Mouse (Mus musculus) heart, postnatal 0 days (tissue): ENCODE measurements around the gene Dok7. TPM values are rescaled to one million over a fixed set of nuclear protein-coding genes. Genes with fewer than 3 reads are reported as not detected.

ENCODE experiments used
- ATAC-seq: fragments of 200-750 bp; cut with Nextera tagmentation; 2 replicates; pipeline ENCODE4 v1.8.0; 2017; ENCODE audit warnings: low read depth, moderate number of reproducible peaks, moderate library complexity; ENCODE audit not compliant: insufficient read depth
- DNase-seq: peaks from one replicate; pipeline ENCODE4 v3.0.0-alpha.2; 2016; ENCODE audit warnings: low spot score
- H3K27ac ChIP-seq: fragments of 300-500 bp; sonication (generic); 2 replicates; pipeline ENCODE4 v1.5.1; 2014; ENCODE audit warnings: low read depth, mild to moderate bottlenecking
- H3K27me3 ChIP-seq: fragments of 300-500 bp; sonication (generic); 2 replicates; pipeline ENCODE4 v1.6.1; 2014; ENCODE audit warnings: low read length, mixed read lengths; ENCODE audit not compliant: control insufficient read depth, insufficient read depth
- H3K36me3 ChIP-seq: fragments of 300-500 bp; sonication (generic); replicated peaks from 2 replicates; pipeline ENCODE4 v1.6.1; 2014; ENCODE audit warnings: low read length, mixed read lengths; ENCODE audit not compliant: control insufficient read depth, insufficient read depth
- H3K4me1 ChIP-seq: fragments of 300-500 bp; sonication (generic); 2 replicates; pipeline ENCODE4 v1.6.1; 2014; ENCODE audit warnings: antibody characterized with exemption; ENCODE audit not compliant: control insufficient read depth, insufficient read depth
- H3K4me2 ChIP-seq: fragments of 300-500 bp; sonication (generic); 2 replicates; pipeline ENCODE4 v1.6.1; 2014; ENCODE audit warnings: low read depth, mild to moderate bottlenecking, low read length, moderate library complexity
- H3K4me3 ChIP-seq: fragments of 300-500 bp; sonication (generic); 2 replicates; pipeline ENCODE4 v1.5.1; 2014; ENCODE audit warnings: low read depth, low read length
- H3K9ac ChIP-seq: fragments of 300-500 bp; sonication (generic); replicated peaks from 2 replicates; pipeline ENCODE4 v1.6.1; 2014; ENCODE audit warnings: low read depth, low read length, mixed read lengths
- H3K9me3 ChIP-seq: fragments of 300-500 bp; sonication (generic); replicated peaks from 2 replicates; pipeline ENCODE4 v1.6.1; 2016; ENCODE audit warnings: low read length; ENCODE audit not compliant: control insufficient read depth
- CTCF ChIP-seq: IDR thresholded peaks from 2 replicates; pipeline ENCODE4 v1.5.1; 2016; ENCODE audit warnings: antibody characterized with exemption, control low read depth, low read depth
- EP300 ChIP-seq: IDR thresholded peaks from 2 replicates; pipeline ENCODE4 v1.6.1; 2016; ENCODE audit warnings: antibody characterized with exemption, low read depth
- WGBS: fragments of 180-500 bp; shearing (Covaris S2); extraction: QIAGEN DNeasy Blood & Tissue Kit; methylation state at CpG from one replicate; pipeline ENCODE4 v1.1.7; 2014; 5-methylcytosine and 5-hydroxymethylcytosine counted together
- polyA plus RNA-seq: library from polyadenylated mRNA; unstranded; fragments of >200 nt; fragmentation: Nextera tagmentation; extraction: Ambion mirVana; gene quantifications from 2 replicates; pipeline ENCODE4 v1.2.1, GENCODE M21; 2015
- total RNA-seq: library from RNA; depleted of rRNA; stranded (reverse); fragments of >200 nt; gene quantifications from 2 replicates; pipeline ENCODE4 v1.2.3, GENCODE M21; 2014; ENCODE audit warnings: low replicate concordance

The Dok7 gene
- total and polyA plus RNA-seq, 2 experiments from 2014 or later, result 14.1 to 37.7 TPM

GRCm38 (mm10) chr5:35104183-35104959, 47.8 kb downstream of the Dok7 start:
- 74% methylated on average over 8 of the region's 8 CpGs for WGBS
- no peaks in the 10 kb centered on the region for H3K27me3 ChIP-seq
- peaks cover 33% of the 10 kb centered on the region for H3K36me3 ChIP-seq
- peaks cover 18% of the 10 kb centered on the region for H3K4me1 ChIP-seq
- no peak for DNase-seq
- no peaks in the 10 kb centered on the region for H3K9me3 ChIP-seq
- H3K4me3 ChIP-seq, result peak overlapping the region; percentile 79
- no peak overlapping the region for H3K27ac ChIP-seq
- peak overlapping the region; percentile 83 for H3K9ac ChIP-seq
- peak overlapping the region; percentile 84 for H3K4me2 ChIP-seq
- no peak for ATAC-seq
- TF ChIP-seq CTCF (no peak), EP300 (no peak)

GRCm38 (mm10) chr5:35104960-35105921, 48.7 kb downstream of the Dok7 start, which contains the start of gene Lrpap1:
Gene Lrpap1, minus strand, starts transcription at chr5:35105766.
- H3K27me3 ChIP-seq, result no peaks in the 10 kb centered on the region
- H3K9me3 ChIP-seq, result no peaks in the 10 kb centered on the region
- peaks cover 24% of the 10 kb centered on the region for H3K36me3 ChIP-seq
- peak within 1 kb of the TSS; percentile 79 for H3K4me3 ChIP-seq
- peak within 1 kb of the TSS; percentile 83 for H3K9ac ChIP-seq
- H3K27ac ChIP-seq, result peak within 1 kb of the TSS; percentile 80
- DNase-seq (peak; percentile 90), ATAC-seq (peak; percentile 97)
- 2% methylated on average over 39 of the region's 39 CpGs for WGBS
- peak within 1 kb of the TSS; percentile 84 for H3K4me2 ChIP-seq
- TF ChIP-seq CTCF (no peak), EP300 (no peak)
- H3K4me1 ChIP-seq, result peaks cover 18% of the 10 kb centered on the region

- WGBS, result 5% methylated on average over 11 of the region's 11 CpGs
These were observed 49.3 kb downstream of the Dok7 start for GRCm38 (mm10) chr5:35105922-35106298.

GRCm38 (mm10) chr5:35112444-35112843, 55.9 kb downstream of the Dok7 start:
- Histone ChIP-seq H3K9me3 (no peaks in the 10 kb centered on the region), H3K4me3 (no peak overlapping the region), H3K4me2 (no peak overlapping the region), H3K36me3 (no peaks in the 10 kb centered on the region), H3K27ac (no peak overlapping the region), H3K4me1 (no peaks in the 10 kb centered on the region; the same call in 1 of the 2 replicates), H3K27me3 (no peaks in the 10 kb centered on the region), H3K9ac (no peak overlapping the region)
- WGBS, result 52% methylated on average over 4 of the region's 4 CpGs
- no peak for ATAC-seq
- DNase-seq, result no peak
- no peak for TF ChIP-seq EP300
- no peak for TF ChIP-seq CTCF

More at GRCm38 (mm10) chr5:35105922-35106298, 49.3 kb downstream of the Dok7 start:
- Histone ChIP-seq H3K27me3 (no peaks in the 10 kb centered on the region), H3K36me3 (peaks cover 17% of the 10 kb centered on the region), H3K9ac (peak overlapping the region; percentile 83; the same call in 1 of the 2 replicates), H3K27ac (peak overlapping the region; percentile 47), H3K9me3 (no peaks in the 10 kb centered on the region), H3K4me2 (peak overlapping the region; percentile 84), H3K4me3 (peak overlapping the region; percentile 79), H3K4me1 (peaks cover 18% of the 10 kb centered on the region)
- TF ChIP-seq CTCF (no peak), EP300 (no peak)
- DNase-seq, result no peak
- ATAC-seq, result peak; percentile 37

- no peaks in the 10 kb centered on the region for H3K9me3 ChIP-seq
- no peak for DNase-seq
- 72% methylated on average over 3 of the region's 3 CpGs for WGBS
- no peak overlapping the region for H3K4me2 ChIP-seq
- TF ChIP-seq EP300 (no peak), CTCF (no peak)
- no peak for ATAC-seq
- H3K4me3 ChIP-seq, result no peak overlapping the region
- H3K9ac ChIP-seq, result no peak overlapping the region
- no peaks in the 10 kb centered on the region for H3K36me3 ChIP-seq
- peaks cover 7% of the 10 kb centered on the region for H3K4me1 ChIP-seq
- no peak overlapping the region for H3K27ac ChIP-seq
- H3K27me3 ChIP-seq, result no peaks in the 10 kb centered on the region
These were observed 59.4 kb downstream of the Dok7 start for GRCm38 (mm10) chr5:35116002-35116401.
